Mouse (Mus musculus) forebrain, embryonic 10.5 days (tissue): ENCODE data around the gene Kti12. TPM values are rescaled to one million over a fixed set of nuclear protein-coding genes. Genes with fewer than 3 reads are reported as not detected.

Experiments used
- DNase-seq: peaks from one replicate; pipeline ENCODE4 v3.0.0-alpha.2; 2017; ENCODE audit warnings: low spot score; ENCODE audit errors: extremely low spot score
- H3K27ac ChIP-seq: fragments of 300-500 bp; sonication (generic); 2 replicates; pipeline ENCODE4 v1.5.1; 2016; ENCODE audit warnings: mild to moderate bottlenecking
- H3K27me3 ChIP-seq: fragments of 300-500 bp; sonication (generic); 2 replicates; pipeline ENCODE4 v1.6.1; 2016; ENCODE audit warnings: mild to moderate bottlenecking; ENCODE audit not compliant: poor library complexity, severe bottlenecking
- H3K36me3 ChIP-seq: fragments of 300-500 bp; sonication (generic); replicated peaks from 2 replicates; pipeline ENCODE4 v1.6.1; 2016; ENCODE audit warnings: mild to moderate bottlenecking, moderate library complexity
- H3K4me1 ChIP-seq: fragments of 300-500 bp; sonication (generic); 2 replicates; pipeline ENCODE4 v1.6.1; 2016
- H3K4me3 ChIP-seq: fragments of 300-500 bp; sonication (generic); 2 replicates; pipeline ENCODE4 v1.5.1; 2016; ENCODE audit warnings: mild to moderate bottlenecking, moderate library complexity
- H3K9me3 ChIP-seq: fragments of 300-500 bp; sonication (generic); 2 replicates; pipeline ENCODE4 v1.6.1; 2016; ENCODE audit warnings: mild to moderate bottlenecking, moderate library complexity
- WGBS: fragments of 180-500 bp; shearing (Covaris S2); methylation state at CpG from one replicate; pipeline ENCODE4 v1.1.7; 2016; 5-methylcytosine and 5-hydroxymethylcytosine counted together
- polyA plus RNA-seq: library from polyadenylated mRNA; unstranded; fragments of >200 nt; fragmentation: Nextera tagmentation; extraction: Ambion mirVana; gene quantifications from 2 replicates; pipeline ENCODE4 v1.2.1, GENCODE M21; 2016

The Kti12 gene
- polyA plus RNA-seq: 64.1 and 65.3 TPM in 2 replicates

- peak within 1 kb of the TSS; percentile 90 for H3K27ac ChIP-seq
- H3K9me3 ChIP-seq: no peaks in the 10 kb centered on the region
- H3K27me3 ChIP-seq: no peaks in the 10 kb centered on the region
- under 1% methylated on average over 77 of the region's 77 CpGs for WGBS
- peaks cover 41% of the 10 kb centered on the region for H3K4me1 ChIP-seq
- peak; percentile 85 for DNase-seq
- H3K4me3 ChIP-seq: peak within 1 kb of the TSS; percentile 98
- H3K36me3 ChIP-seq: peaks cover 27% of the 10 kb centered on the region
These were observed at the start of gene Kti12 for GRCm38 (mm10) chr4:108847715-108848504. Gene Kti12 (plus strand): TSS chr4:108847785.

GRCm38 (mm10) chr4:108798083-108798830 is 49.3 kb upstream of the Kti12 start:
- H3K27ac ChIP-seq: no peak overlapping the region
- H3K4me3 ChIP-seq: no peak overlapping the region
- no peaks in the 10 kb centered on the region for H3K9me3 ChIP-seq
- 58% methylated on average over 2 of the region's 2 CpGs for WGBS
- peaks cover 14% of the 10 kb centered on the region for H3K4me1 ChIP-seq
- no peak for DNase-seq
- H3K36me3 ChIP-seq: no peaks in the 10 kb centered on the region
- no peaks in the 10 kb centered on the region for H3K27me3 ChIP-seq

GRCm38 (mm10) chr4:108803535-108803934 is 44.0 kb upstream of the Kti12 start:
- DNase-seq: no peak
- no peak overlapping the region for H3K4me3 ChIP-seq

GRCm38 (mm10) chr4:108811142-108811541 is 36.4 kb upstream of the Kti12 start:
- H3K27me3 ChIP-seq: no peaks in the 10 kb centered on the region
- H3K9me3 ChIP-seq: no peaks in the 10 kb centered on the region
- no peak for DNase-seq
- 70% methylated on average over 4 of the region's 4 CpGs for WGBS
- H3K36me3 ChIP-seq: peaks cover 18% of the 10 kb centered on the region
- H3K4me3 ChIP-seq: no peak overlapping the region
- no peaks in the 10 kb centered on the region for H3K4me1 ChIP-seq
- H3K27ac ChIP-seq: no peak overlapping the region

More at GRCm38 (mm10) chr4:108803535-108803934, 44.0 kb upstream of the Kti12 start:
- Histone ChIP-seq H3K36me3 (no peaks in the 10 kb centered on the region), H3K27me3 (no peaks in the 10 kb centered on the region), H3K4me1 (no peaks in the 10 kb centered on the region), H3K27ac (no peak overlapping the region), H3K9me3 (no peaks in the 10 kb centered on the region)
- WGBS: 88% methylated on average over 2 of the region's 2 CpGs

- Histone ChIP-seq H3K36me3 (peaks cover 18% of the 10 kb centered on the region), H3K9me3 (no peaks in the 10 kb centered on the region), H3K4me1 (no peaks in the 10 kb centered on the region), H3K27me3 (no peaks in the 10 kb centered on the region), H3K27ac (no peak overlapping the region), H3K4me3 (no peak overlapping the region)
- 74% methylated on average over 6 of the region's 6 CpGs for WGBS
- DNase-seq: no peak
These were observed 36.0 kb upstream of the Kti12 start for GRCm38 (mm10) chr4:108811550-108811949.

GRCm38 (mm10) chr4:108825677-108826076 is 21.9 kb upstream of the Kti12 start:
- Histone ChIP-seq H3K36me3 (peaks cover 99% of the 10 kb centered on the region), H3K9me3 (no peaks in the 10 kb centered on the region), H3K4me1 (no peaks in the 10 kb centered on the region), H3K27me3 (no peaks in the 10 kb centered on the region), H3K4me3 (no peak overlapping the region), H3K27ac (no peak overlapping the region)
- 95% methylated on average over 3 of the region's 3 CpGs for WGBS
- DNase-seq: no peak

- no peak for DNase-seq
- Histone ChIP-seq H3K9me3 (no peaks in the 10 kb centered on the region), H3K4me1 (no peaks in the 10 kb centered on the region), H3K27ac (no peak overlapping the region), H3K27me3 (no peaks in the 10 kb centered on the region), H3K4me3 (no peak overlapping the region), H3K36me3 (peaks cover 96% of the 10 kb centered on the region)
- WGBS: 79% methylated on average over 1 of the region's 1 CpGs
These were observed 21.5 kb upstream of the Kti12 start for GRCm38 (mm10) chr4:108826096-108826495.

- peaks cover 5% of the 10 kb centered on the region for H3K4me1 ChIP-seq
- no peak for DNase-seq
- H3K4me3 ChIP-seq: no peak overlapping the region
- H3K9me3 ChIP-seq: no peaks in the 10 kb centered on the region
- no peak overlapping the region for H3K27ac ChIP-seq
- WGBS: 96% methylated on average over 2 of the region's 2 CpGs
- H3K36me3 ChIP-seq: peaks cover 90% of the 10 kb centered on the region
- H3K27me3 ChIP-seq: no peaks in the 10 kb centered on the region
These were observed 20.9 kb upstream of the Kti12 start for GRCm38 (mm10) chr4:108826643-108827042.

GRCm38 (mm10) chr4:108830698-108831097 is 16.9 kb upstream of the Kti12 start:
- no peak for DNase-seq
- peaks cover 50% of the 10 kb centered on the region for H3K36me3 ChIP-seq
- peaks cover 21% of the 10 kb centered on the region for H3K4me1 ChIP-seq
- 92% methylated on average over 1 of the region's 1 CpGs for WGBS
- no peaks in the 10 kb centered on the region for H3K9me3 ChIP-seq
- no peak overlapping the region for H3K27ac ChIP-seq
- no peak overlapping the region for H3K4me3 ChIP-seq
- no peaks in the 10 kb centered on the region for H3K27me3 ChIP-seq

GRCm38 (mm10) chr4:108832916-108833827 is 14.4 kb upstream of the Kti12 start, which contains the start of gene Btf3l4:
Gene Btf3l4 (minus strand): TSS chr4:108833614.
- Histone ChIP-seq H3K9me3 (no peaks in the 10 kb centered on the region), H3K36me3 (peaks cover 25% of the 10 kb centered on the region), H3K4me1 (peaks cover 33% of the 10 kb centered on the region), H3K4me3 (peak within 1 kb of the TSS; percentile 77), H3K27ac (peak within 1 kb of the TSS; percentile 99), H3K27me3 (no peaks in the 10 kb centered on the region)
- under 1% methylated on average over 71 of the region's 73 CpGs for WGBS
- peak; percentile 96 for DNase-seq

- Histone ChIP-seq H3K4me3 (peak overlapping the region; percentile 77), H3K4me1 (peaks cover 33% of the 10 kb centered on the region), H3K27me3 (no peaks in the 10 kb centered on the region), H3K9me3 (no peaks in the 10 kb centered on the region), H3K36me3 (peaks cover 23% of the 10 kb centered on the region), H3K27ac (peak overlapping the region; percentile 99)
- DNase-seq: no peak
- WGBS: 0% methylated on average over 6 of the region's 6 CpGs
These were observed 13.8 kb upstream of the Kti12 start for GRCm38 (mm10) chr4:108833828-108834114.

- Histone ChIP-seq H3K27ac (peak within 1 kb of the TSS; percentile 99), H3K27me3 (no peaks in the 10 kb centered on the region), H3K9me3 (no peaks in the 10 kb centered on the region), H3K4me1 (peaks cover 33% of the 10 kb centered on the region), H3K4me3 (peak within 1 kb of the TSS; percentile 77), H3K36me3 (peaks cover 18% of the 10 kb centered on the region)
- under 1% methylated on average over 34 of the region's 34 CpGs for WGBS
- DNase-seq: peak; percentile 90
These were observed 13.2 kb upstream of the Kti12 start, which contains the start of gene Txndc12 for GRCm38 (mm10) chr4:108834115-108834970. Gene Txndc12 (plus strand): TSS chr4:108834601.
